Mouse (Mus musculus) heart, adult 9 months (tissue): ENCODE data around the gene Tapt1.
"Not testable (repeated sequence)": the region's sequence is repeated elsewhere in the genome, so short reads cannot be mapped to it uniquely, and the experiment has no call there.

ENCODE experiments used
- DNase-seq, 2 experiments: peaks; one replicate each; pipeline ENCODE4 v3.0.0; 2022; ENCODE audit warnings: low spot score in 2 of 2

Tapt1 gene

GRCm38 (mm10) chr5:44127487-44127886 is 98.9 kb downstream of the Tapt1 start:
- no peak for DNase-seq

DNA sequence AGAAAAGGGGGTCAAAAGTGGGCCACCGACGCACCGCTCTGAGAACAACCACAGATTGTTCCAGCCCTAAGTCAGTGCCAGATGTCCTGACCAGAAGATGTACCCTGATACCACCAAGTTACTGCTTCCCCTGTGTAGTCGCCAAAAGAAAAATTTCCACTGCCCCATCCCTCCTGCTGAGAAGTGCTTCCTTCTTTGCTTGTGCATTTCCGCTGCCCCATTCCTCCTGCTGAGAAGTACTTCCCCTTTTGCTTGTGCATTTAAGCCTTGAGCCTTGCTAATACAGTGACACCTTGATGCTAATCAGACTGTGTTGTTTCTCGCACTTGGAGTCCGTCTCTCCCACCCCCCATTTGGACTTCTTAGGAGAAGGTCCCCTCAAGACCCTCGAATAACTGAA is 99.9 kb downstream of the Tapt1 start:
- DNase-seq: not testable (repeated sequence)
